Mouse (Mus musculus) embryonic facial prominence, embryonic 15.5 days (tissue): ENCODE measurements around the gene Sdk1. TPM values are rescaled to one million over a fixed set of nuclear protein-coding genes. Genes with fewer than 3 reads are reported as not detected.

Source experiments
- ATAC-seq: fragments of 200-750 bp; cut with Nextera tagmentation; 2 replicates; pipeline ENCODE4 v1.8.0; 2017; ENCODE audit warnings: low read depth, moderate TSS enrichment; ENCODE audit not compliant: insufficient number of reproducible peaks, low FRiP score, low TSS enrichment
- H3K27ac ChIP-seq: fragments of 300-500 bp; sonication (generic); replicated peaks from 2 replicates; pipeline ENCODE4 v1.5.1; 2015; ENCODE audit warnings: mild to moderate bottlenecking, inconsistent platforms
- H3K27me3 ChIP-seq: fragments of 300-500 bp; sonication (generic); 2 replicates; pipeline ENCODE4 v1.6.1; 2015; ENCODE audit warnings: inconsistent platforms
- H3K36me3 ChIP-seq: fragments of 300-500 bp; sonication (generic); 2 replicates; pipeline ENCODE4 v1.6.1; 2015; ENCODE audit warnings: mild to moderate bottlenecking, inconsistent platforms
- H3K4me1 ChIP-seq: fragments of 300-500 bp; sonication (generic); 2 replicates; pipeline ENCODE4 v1.6.1; 2015; ENCODE audit warnings: inconsistent platforms
- H3K4me2 ChIP-seq: fragments of 300-500 bp; sonication (generic); replicated peaks from 2 replicates; pipeline ENCODE4 v1.6.1; 2015; ENCODE audit warnings: mild to moderate bottlenecking, inconsistent platforms
- H3K4me3 ChIP-seq: fragments of 300-500 bp; sonication (generic); replicated peaks from 2 replicates; pipeline ENCODE4 v1.5.1; 2015; ENCODE audit warnings: mild to moderate bottlenecking, inconsistent platforms
- H3K9ac ChIP-seq: fragments of 300-500 bp; sonication (generic); 2 replicates; pipeline ENCODE4 v1.6.1; 2015; ENCODE audit warnings: inconsistent platforms
- H3K9me3 ChIP-seq: fragments of 300-500 bp; sonication (generic); replicated peaks from 2 replicates; pipeline ENCODE4 v1.6.1; 2016; ENCODE audit warnings: inconsistent platforms
- WGBS: fragments of 180-500 bp; shearing (Covaris S2); methylation state at CpG from one replicate; pipeline ENCODE4 v1.1.7; 2015; 5-methylcytosine and 5-hydroxymethylcytosine counted together
- polyA plus RNA-seq: library from polyadenylated mRNA; unstranded; fragments of >200 nt; fragmentation: Nextera tagmentation; extraction: Ambion mirVana; gene quantifications from 2 replicates; pipeline ENCODE4 v1.2.1, GENCODE M21; 2015

Sdk1 gene
- polyA plus RNA-seq, 1 experiment from 2014 or later: 2.6 TPM

DNA sequence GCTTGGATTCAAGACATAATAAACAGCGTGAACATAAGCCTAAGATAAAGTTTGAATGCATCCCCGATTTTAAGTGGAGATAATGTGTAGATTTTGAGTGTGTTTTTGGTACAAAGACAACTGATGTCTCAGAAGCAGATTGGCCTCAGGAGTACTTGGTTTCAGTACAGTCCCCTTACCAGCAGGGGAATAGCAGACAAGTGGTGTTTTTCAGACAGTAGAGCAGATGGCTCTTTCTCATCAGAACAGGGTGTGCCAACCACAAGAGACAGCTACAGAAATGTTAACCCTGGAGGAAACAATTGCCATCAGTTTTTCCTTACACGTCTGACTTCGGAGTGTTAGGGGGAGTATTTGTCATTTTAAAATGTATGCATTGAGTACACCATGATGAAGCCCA lies 83.6 kb downstream of the Sdk1 start:
- Histone ChIP-seq H3K27me3 (no peaks in the 10 kb centered on the region), H3K9me3 (no peaks in the 10 kb centered on the region), H3K36me3 (no peaks in the 10 kb centered on the region), H3K4me3 (no peak overlapping the region), H3K4me2 (no peak overlapping the region), H3K4me1 (no peaks in the 10 kb centered on the region), H3K27ac (no peak overlapping the region), H3K9ac (no peak overlapping the region)
- 79% methylated on average over 4 of the region's 4 CpGs for whole genome bisulfite sequencing
- no peak for ATAC-seq

DNA sequence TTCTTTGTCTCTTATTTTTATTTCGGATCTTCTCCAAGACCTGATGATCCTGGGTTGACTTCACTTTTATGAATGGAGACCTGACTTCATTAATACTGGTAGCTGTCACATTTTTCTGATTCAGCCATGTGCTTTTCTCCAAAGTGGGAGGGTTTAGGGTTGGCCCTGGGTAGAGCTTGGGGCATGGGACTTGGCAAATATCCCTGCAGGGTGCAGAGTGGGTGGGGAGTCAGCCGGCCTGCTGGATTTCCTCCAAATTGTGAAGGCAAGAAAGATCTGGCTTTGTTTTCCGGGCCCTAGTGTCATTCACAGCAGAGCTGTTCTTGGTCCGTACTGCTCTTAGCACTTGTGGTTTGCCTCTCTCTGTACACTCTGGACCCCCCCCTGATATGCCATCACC lies 103.1 kb downstream of the Sdk1 start:
- H3K4me1 ChIP-seq: peaks cover 16% of the 10 kb centered on the region
- no peaks in the 10 kb centered on the region for H3K9me3 ChIP-seq
- H3K4me2 ChIP-seq: no peak overlapping the region
- H3K9ac ChIP-seq: no peak overlapping the region
- H3K27me3 ChIP-seq: no peaks in the 10 kb centered on the region
- WGBS: 40% methylated on average over 4 of the region's 4 CpGs
- H3K27ac ChIP-seq: no peak overlapping the region
- no peak overlapping the region for H3K4me3 ChIP-seq
- peak; percentile 43; the same call in 1 of the 2 replicates for ATAC-seq
- no peaks in the 10 kb centered on the region for H3K36me3 ChIP-seq

DNA sequence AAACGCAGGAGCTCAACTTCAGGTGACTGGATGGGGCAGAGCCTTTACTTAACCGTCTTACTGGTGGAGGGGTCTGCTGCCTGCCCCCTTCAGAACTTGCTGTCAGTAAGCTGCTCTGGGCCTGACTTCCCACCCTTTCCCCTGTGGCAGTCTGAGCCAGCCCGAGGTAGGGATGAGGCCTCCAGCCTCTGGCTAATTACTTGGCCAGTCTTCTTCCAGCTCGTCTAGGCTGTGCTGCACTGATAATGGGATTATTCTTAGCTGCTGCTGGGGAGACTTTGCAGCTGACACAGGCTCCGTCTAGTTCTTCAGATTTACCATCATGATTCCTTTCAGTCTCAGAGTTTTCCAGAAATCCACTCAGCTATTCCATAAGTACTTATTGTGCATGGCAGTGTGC lies 104.2 kb downstream of the Sdk1 start:
- no peak for ATAC-seq
- Histone ChIP-seq H3K9me3 (no peaks in the 10 kb centered on the region), H3K27ac (no peak overlapping the region), H3K36me3 (no peaks in the 10 kb centered on the region), H3K4me3 (no peak overlapping the region), H3K27me3 (no peaks in the 10 kb centered on the region), H3K9ac (no peak overlapping the region), H3K4me1 (peaks cover 22% of the 10 kb centered on the region), H3K4me2 (no peak overlapping the region)
- WGBS: 61% methylated on average over 5 of the region's 5 CpGs

DNA sequence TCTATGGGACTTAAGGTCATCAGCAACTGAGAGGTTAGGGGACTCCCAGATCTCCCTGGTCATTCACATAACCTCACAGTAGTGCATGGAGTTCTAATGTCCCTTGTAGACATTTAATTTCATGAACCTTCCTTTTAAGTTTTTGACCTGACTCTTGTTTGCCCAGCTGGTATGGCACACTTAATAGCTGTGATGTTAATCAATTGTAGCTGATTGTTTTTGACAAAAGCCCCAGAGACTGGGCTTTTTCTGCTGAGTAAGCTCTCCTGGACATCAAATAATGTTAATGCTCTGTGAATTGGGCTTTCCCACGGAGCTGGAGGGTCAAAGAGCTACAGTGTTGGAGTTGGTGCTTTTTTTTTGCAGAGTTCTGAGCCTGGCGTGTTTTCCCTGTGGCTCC lies 121.4 kb downstream of the Sdk1 start:
- H3K27ac ChIP-seq: no peak overlapping the region
- no peaks in the 10 kb centered on the region for H3K4me1 ChIP-seq
- H3K4me2 ChIP-seq: no peak overlapping the region
- H3K27me3 ChIP-seq: no peaks in the 10 kb centered on the region
- 46% methylated on average over 2 of the region's 2 CpGs for WGBS
- H3K4me3 ChIP-seq: no peak overlapping the region
- ATAC-seq: no peak
- H3K36me3 ChIP-seq: no peaks in the 10 kb centered on the region
- no peak overlapping the region for H3K9ac ChIP-seq
- H3K9me3 ChIP-seq: no peaks in the 10 kb centered on the region

DNA sequence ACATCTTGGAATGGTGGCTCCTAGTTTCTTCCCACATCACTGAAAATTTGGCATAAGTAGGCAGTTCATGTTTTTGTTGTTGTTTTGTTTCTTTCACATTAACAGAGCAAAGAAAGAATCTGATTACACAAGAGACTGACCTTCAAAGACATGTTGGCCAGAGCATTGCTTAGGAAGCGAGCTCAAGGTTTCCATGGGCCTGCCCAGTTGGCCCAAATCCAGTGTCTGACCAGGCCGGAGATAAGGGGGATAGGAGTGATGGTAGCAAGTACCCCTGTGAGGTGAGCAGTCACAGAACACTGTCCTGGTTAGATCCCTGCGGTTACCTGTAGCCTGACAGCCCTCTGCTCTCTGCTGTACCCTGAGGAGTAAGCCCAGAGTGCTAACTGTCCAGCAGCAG lies 122.7 kb downstream of the Sdk1 start:
- Histone ChIP-seq H3K4me1 (no peaks in the 10 kb centered on the region), H3K9me3 (no peaks in the 10 kb centered on the region), H3K4me2 (no peak overlapping the region), H3K27me3 (no peaks in the 10 kb centered on the region), H3K9ac (no peak overlapping the region), H3K4me3 (no peak overlapping the region), H3K36me3 (no peaks in the 10 kb centered on the region), H3K27ac (no peak overlapping the region)
- no peak for ATAC-seq
- 84% methylated on average over 3 of the region's 3 CpGs for WGBS

DNA sequence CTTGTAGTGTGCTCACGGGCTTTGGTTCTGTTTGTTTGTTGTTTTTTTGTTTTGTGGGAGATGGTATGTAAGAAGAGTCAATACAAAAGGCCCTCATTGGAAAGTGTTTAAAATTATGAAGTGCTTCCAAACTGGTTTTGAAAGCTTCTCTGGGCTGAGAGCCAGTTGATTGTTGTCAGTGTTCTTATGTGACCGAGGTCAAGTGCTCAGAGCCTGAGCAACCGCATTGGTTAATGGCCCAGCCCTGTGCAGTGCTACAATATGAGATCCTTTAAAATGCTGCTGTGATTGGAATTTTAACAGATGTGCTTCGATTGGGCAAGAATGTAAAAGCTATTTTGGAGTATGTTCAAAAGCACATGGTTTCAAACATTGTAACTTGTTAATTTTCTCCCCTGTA lies 127.3 kb downstream of the Sdk1 start:
- H3K36me3 ChIP-seq: no peaks in the 10 kb centered on the region
- no peaks in the 10 kb centered on the region for H3K9me3 ChIP-seq
- 43% methylated on average over 4 of the region's 4 CpGs for WGBS
- no peak overlapping the region for H3K4me2 ChIP-seq
- no peak overlapping the region for H3K27ac ChIP-seq
- no peak for ATAC-seq
- H3K4me1 ChIP-seq: no peaks in the 10 kb centered on the region
- no peak overlapping the region for H3K4me3 ChIP-seq
- H3K27me3 ChIP-seq: no peaks in the 10 kb centered on the region
- H3K9ac ChIP-seq: no peak overlapping the region

DNA sequence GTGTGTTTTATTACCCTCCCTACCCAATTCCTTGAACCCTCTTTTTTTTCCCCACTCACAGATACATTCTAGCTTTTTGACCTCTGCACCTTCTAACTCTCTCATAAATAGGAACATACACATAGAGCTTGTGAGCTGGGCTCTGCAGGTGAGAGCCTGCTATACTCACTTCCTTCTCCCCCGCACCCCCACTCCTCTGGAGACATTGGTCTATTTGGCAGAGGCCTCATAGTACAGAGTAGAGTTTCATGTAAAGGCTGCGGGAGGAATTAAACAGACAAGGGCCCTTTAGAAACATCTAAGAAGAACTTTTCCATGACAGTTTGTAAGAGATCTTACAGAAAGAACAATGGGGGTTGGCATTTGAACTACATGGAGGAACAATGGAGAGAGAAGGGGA lies 133.5 kb downstream of the Sdk1 start:
- H3K4me2 ChIP-seq: no peak overlapping the region
- WGBS: 69% methylated on average over 2 of the region's 2 CpGs
- ATAC-seq: no peak
- H3K4me1 ChIP-seq: peaks cover 3% of the 10 kb centered on the region; the same call in 1 of the 2 replicates
- no peak overlapping the region for H3K9ac ChIP-seq
- no peaks in the 10 kb centered on the region for H3K27me3 ChIP-seq
- H3K4me3 ChIP-seq: no peak overlapping the region
- H3K36me3 ChIP-seq: no peaks in the 10 kb centered on the region
- no peak overlapping the region for H3K27ac ChIP-seq
- no peaks in the 10 kb centered on the region for H3K9me3 ChIP-seq

DNA sequence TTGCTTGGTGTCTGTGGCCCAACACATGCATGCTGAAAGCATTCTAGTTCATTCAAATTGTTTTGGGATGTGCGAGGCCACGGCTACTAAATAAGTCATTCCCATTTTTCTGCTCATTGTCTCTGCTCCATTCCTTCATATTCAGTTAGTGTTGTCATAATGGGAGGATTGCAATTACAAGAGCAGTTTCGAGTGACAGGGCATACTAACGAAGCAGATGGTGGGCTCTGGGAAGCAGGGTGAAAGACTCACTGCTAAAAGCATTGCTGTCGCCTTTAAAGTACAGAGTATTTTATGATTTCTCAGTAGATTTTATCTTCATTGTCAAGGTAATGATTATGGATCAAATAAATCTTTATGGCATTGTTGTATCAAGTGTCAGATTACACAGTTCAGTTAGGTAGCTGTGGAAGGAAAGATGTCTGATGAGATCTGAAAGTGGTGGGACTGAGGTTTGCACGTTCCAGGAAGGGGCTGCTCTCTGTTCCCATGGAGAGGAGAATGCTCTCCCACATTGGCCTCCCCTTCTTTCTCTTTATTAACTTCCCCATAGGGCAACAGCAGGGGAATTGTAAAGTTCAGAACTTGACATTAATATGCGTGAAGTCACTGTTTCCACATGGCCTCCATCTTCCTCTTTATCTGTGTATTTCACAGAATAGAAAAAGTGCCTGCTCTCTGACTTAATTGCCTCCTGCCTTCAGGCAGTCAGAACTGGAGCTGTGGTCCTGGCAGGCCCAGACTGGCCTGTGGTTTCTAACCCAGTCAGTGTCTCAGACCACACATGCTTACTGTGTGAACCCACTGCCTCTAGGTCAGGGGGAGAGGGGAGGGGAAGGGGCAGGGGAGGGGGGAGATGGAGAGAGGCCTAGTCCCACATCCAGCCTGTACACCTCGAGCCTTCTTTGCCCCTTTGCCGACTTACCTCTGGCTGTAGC lies 138.8 kb downstream of the Sdk1 start:
- H3K4me3 ChIP-seq: no peak overlapping the region
- H3K4me2 ChIP-seq: no peak overlapping the region
- no peak overlapping the region for H3K27ac ChIP-seq
- H3K4me1 ChIP-seq: peaks cover 12% of the 10 kb centered on the region; the same call in 1 of the 2 replicates
- H3K9me3 ChIP-seq: no peaks in the 10 kb centered on the region
- no peak overlapping the region for H3K9ac ChIP-seq
- no peaks in the 10 kb centered on the region for H3K27me3 ChIP-seq
- ATAC-seq: peak; percentile 70; the same call in 1 of the 2 replicates
- no peaks in the 10 kb centered on the region for H3K36me3 ChIP-seq
- WGBS: 42% methylated on average over 9 of the region's 9 CpGs

DNA sequence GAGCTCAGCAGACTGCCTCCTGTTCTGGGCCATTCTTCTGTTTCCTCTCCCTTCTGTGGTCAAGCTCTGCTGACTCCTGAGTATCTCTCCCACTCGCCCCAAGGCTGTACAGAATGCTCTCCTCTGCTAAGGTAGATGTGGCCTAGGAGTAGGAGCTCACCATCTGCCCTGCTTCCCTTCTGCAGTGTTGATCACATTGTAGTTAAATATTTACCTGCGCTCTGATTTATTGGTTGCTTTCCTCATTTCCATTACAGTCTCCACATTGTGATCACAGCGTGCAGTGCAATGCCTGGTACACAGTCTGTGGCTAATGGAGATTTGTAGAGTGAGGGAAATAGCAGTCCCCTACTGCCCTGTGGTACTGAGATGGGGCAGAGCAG lies 139.5 kb downstream of the Sdk1 start:
- 81% methylated on average over 3 of the region's 3 CpGs for WGBS
- Histone ChIP-seq H3K27ac (no peak overlapping the region), H3K27me3 (no peaks in the 10 kb centered on the region), H3K4me3 (no peak overlapping the region), H3K4me1 (peaks cover 12% of the 10 kb centered on the region; the same call in 1 of the 2 replicates), H3K9me3 (no peaks in the 10 kb centered on the region), H3K4me2 (no peak overlapping the region), H3K9ac (no peak overlapping the region), H3K36me3 (no peaks in the 10 kb centered on the region)
- 0 out of 2 replicates have a peak, but pooled peaks have one; percentile 11 for ATAC-seq

DNA sequence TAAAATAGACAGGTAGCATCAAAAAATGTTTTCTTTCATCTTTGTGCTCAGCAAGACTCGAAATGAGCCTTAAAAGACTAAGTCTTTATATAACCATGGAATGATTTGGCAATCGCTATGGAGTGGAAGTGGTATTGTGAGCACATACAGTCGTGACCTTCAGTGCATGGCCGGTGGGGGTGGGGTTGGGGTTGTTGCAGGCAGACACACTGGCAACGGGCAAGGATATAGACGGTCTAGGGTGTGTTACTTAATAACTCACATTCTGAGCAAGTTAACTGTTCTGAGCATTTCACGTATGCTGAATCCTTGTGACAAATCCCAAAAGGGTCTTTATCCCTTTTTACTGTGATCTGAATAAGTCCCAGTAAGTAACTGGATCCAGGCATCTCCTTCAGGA lies 140.3 kb downstream of the Sdk1 start:
- 79% methylated on average over 7 of the region's 7 CpGs for WGBS
- no peak for ATAC-seq
- Histone ChIP-seq H3K27me3 (no peaks in the 10 kb centered on the region), H3K9me3 (no peaks in the 10 kb centered on the region), H3K4me1 (peaks cover 12% of the 10 kb centered on the region; the same call in 1 of the 2 replicates), H3K4me2 (no peak overlapping the region), H3K4me3 (no peak overlapping the region), H3K27ac (no peak overlapping the region), H3K9ac (no peak overlapping the region), H3K36me3 (no peaks in the 10 kb centered on the region)

DNA sequence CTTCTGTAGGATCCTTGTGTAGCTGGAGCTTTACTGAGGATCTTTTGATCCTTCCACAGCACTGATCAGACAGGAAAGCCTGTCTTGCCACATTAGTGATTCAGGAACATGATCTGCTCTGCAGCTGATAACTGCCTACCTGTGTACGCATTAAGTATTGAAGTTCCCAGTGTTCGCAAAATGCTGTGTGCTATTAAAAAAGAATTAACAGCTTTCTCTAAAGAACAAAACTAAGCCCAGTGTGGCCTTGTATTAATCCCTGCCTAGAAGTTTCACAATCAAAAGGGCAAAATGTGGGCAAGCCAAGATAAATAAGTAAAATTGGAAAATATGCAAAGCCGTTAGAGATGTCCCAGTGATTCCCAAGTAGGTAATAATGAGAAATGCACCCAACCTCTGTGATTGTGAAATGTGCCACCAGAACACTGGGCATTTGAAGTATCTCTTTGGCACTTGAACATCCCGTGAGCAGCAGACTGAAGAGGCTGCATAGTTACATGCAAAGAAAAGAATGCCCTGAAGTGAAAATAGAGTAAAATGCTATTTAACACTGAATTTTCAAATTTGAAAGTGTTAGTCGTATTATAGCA lies 141.1 kb downstream of the Sdk1 start:
- no peak overlapping the region for H3K4me3 ChIP-seq
- H3K4me1 ChIP-seq: peaks cover 12% of the 10 kb centered on the region; the same call in 1 of the 2 replicates
- H3K36me3 ChIP-seq: no peaks in the 10 kb centered on the region
- H3K9ac ChIP-seq: no peak overlapping the region
- ATAC-seq: no peak
- H3K27ac ChIP-seq: no peak overlapping the region
- WGBS: 79% methylated on average over 5 of the region's 5 CpGs
- H3K9me3 ChIP-seq: no peaks in the 10 kb centered on the region
- H3K4me2 ChIP-seq: no peak overlapping the region
- H3K27me3 ChIP-seq: no peaks in the 10 kb centered on the region
